Mouse (Mus musculus) adrenal gland, adult 10 weeks (tissue): ENCODE measurements around the gene Zfp414. TPM values are rescaled to one million over a fixed set of nuclear protein-coding genes. Genes with fewer than 3 reads are reported as not detected.

Experiments
- polyA plus RNA-seq: library from polyadenylated mRNA; stranded (reverse); fragments of 350-450 nt; fragmentation: Illumina TruSeq; extraction: RNeasy Lipid Tissue Mini Kit (QIAGEN cat#74804); gene quantifications from one replicate; pipeline ENCODE4 v1.2.3, GENCODE M21; 2014; ENCODE audit warnings: low read depth, low replicate concordance

Zfp414 gene
- 2.3 TPM for polyA plus RNA-seq

DNA sequence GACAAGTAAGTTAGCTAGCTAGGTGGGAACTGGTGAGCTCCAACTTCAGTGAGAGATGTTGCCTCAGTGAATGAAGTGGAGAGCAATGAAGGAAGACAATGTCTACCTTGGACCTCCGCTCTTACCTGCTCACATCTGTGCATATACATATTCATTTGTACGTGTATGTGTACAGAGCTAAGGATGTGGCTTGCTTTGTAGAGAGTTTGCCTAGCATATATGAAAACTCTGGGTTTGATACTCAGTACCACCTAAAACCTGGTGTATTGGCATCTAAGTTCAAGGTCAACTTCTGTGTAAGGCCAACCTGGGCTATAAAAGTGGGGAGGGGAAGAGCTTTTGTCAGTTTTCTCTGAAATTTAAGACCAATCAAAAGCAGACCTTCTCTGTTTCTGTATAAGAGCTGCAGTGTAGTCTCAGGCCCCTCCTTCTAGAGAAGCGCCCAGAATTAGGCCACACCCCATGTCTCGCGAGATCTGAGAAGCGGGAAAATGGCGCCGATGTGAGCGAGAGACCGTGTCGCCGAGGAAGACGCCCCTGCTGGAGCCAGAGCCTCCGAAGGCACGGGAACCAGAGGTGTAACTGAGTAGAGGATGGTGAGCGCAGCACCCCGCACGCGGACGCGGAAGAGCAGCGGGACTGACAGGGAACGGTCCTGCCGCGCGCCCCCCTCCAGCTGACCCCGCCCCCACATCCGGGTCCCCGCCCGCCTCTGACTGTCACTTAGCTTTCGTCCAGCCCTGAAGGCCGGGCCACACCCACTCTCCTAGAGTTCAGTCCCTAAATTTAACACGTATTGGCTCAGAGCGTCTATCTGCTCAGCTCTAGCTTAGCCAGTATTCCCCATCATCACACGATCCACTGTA is at the start of gene Zfp414:
Zfp414 (plus strand) TSS at position 470 of the 866 bp plus-strand sequence.

GRCm38 (mm10) chr17:33637516-33638276 is 8.8 kb downstream of the Zfp414 start, which contains the start of gene Pram1:
Gene Pram1 (plus strand): TSS chr17:33638056.

Other genes with a start within 250 kb of the Zfp414 start
- gene Zfp101, start 234.4 kb upstream of the Zfp414 start, polyA plus RNA-seq, result 23.2 TPM
- gene Actl9, start 196.2 kb upstream of the Zfp414 start, polyA plus RNA-seq, result not detected
- 3.8 TPM for gene Adamts10, start 104.9 kb upstream of the Zfp414 start, polyA plus RNA-seq
- gene Myo1f, start 73.4 kb upstream of the Zfp414 start, polyA plus RNA-seq, result 0.82 TPM
- not detected for gene Pram1, start 9.0 kb downstream of the Zfp414 start, polyA plus RNA-seq
- 396 TPM for gene Hnrnpm, start 57.8 kb downstream of the Zfp414 start, polyA plus RNA-seq
- gene March2, start 89.6 kb downstream of the Zfp414 start, polyA plus RNA-seq, result 39.7 TPM
- 40.2 TPM for gene Rab11b, start 131.4 kb downstream of the Zfp414 start, polyA plus RNA-seq
- 4.9 TPM for gene Angptl4, start 152.7 kb downstream of the Zfp414 start, polyA plus RNA-seq
- gene Kank3, start 181.4 kb downstream of the Zfp414 start, polyA plus RNA-seq, result 17.0 TPM
- gene Rps28, start 195.5 kb downstream of the Zfp414 start, polyA plus RNA-seq, result 62.1 TPM
- gene Ndufa7, start 195.5 kb downstream of the Zfp414 start, polyA plus RNA-seq, result 29.1 TPM
- 7.3 TPM for gene Cd320, start 214.0 kb downstream of the Zfp414 start, polyA plus RNA-seq
- not detected for gene Gm7029, start 244.7 kb downstream of the Zfp414 start, polyA plus RNA-seq